Mouse (Mus musculus) intestine, embryonic 16.5 days (tissue): ENCODE data around the gene Nol4l. TPM values are rescaled to one million over a fixed set of nuclear protein-coding genes. Genes with fewer than 3 reads are reported as not detected.

Experiments used
- ATAC-seq: fragments of 200-750 bp; cut with Nextera tagmentation; 2 replicates; pipeline ENCODE4 v1.8.0; 2017; ENCODE audit warnings: moderate TSS enrichment, moderate library complexity
- H3K27ac ChIP-seq: fragments of 300-500 bp; sonication (generic); 2 replicates; pipeline ENCODE4 v1.5.1; 2014; ENCODE audit warnings: mild to moderate bottlenecking, low read length
- H3K27me3 ChIP-seq: fragments of 300-500 bp; sonication (generic); replicated peaks from 2 replicates; pipeline ENCODE4 v1.6.1; 2014; ENCODE audit warnings: low read length, control low read depth, mixed read lengths; ENCODE audit not compliant: control insufficient read depth, insufficient read depth
- H3K36me3 ChIP-seq: fragments of 300-500 bp; sonication (generic); 2 replicates; pipeline ENCODE4 v1.6.1; 2014; ENCODE audit warnings: low read length, control low read depth; ENCODE audit not compliant: control insufficient read depth, insufficient read depth
- H3K4me1 ChIP-seq: fragments of 300-500 bp; sonication (generic); 2 replicates; pipeline ENCODE4 v1.6.1; 2014; ENCODE audit warnings: low read length, control low read depth, mixed read lengths; ENCODE audit not compliant: control insufficient read depth, insufficient read depth
- H3K4me2 ChIP-seq: fragments of 300-500 bp; sonication (generic); 2 replicates; pipeline ENCODE4 v1.6.1; 2014; ENCODE audit warnings: low read depth, low read length, control low read depth
- H3K4me3 ChIP-seq: fragments of 300-500 bp; sonication (generic); 2 replicates; pipeline ENCODE4 v1.5.1; 2014; ENCODE audit warnings: mild to moderate bottlenecking, low read length
- H3K9ac ChIP-seq: fragments of 300-500 bp; sonication (generic); 2 replicates; pipeline ENCODE4 v1.6.1; 2014; ENCODE audit warnings: low read depth, low read length
- H3K9me3 ChIP-seq: fragments of 300-500 bp; sonication (generic); 2 replicates; pipeline ENCODE4 v1.6.1; 2016; ENCODE audit warnings: low read length, control low read depth; ENCODE audit not compliant: control insufficient read depth
- WGBS: fragments of 180-500 bp; shearing (Covaris S2); extraction: QIAGEN DNeasy Blood & Tissue Kit; methylation state at CpG from one replicate; pipeline ENCODE4 v1.1.7; 2014; 5-methylcytosine and 5-hydroxymethylcytosine counted together
- polyA plus RNA-seq: library from polyadenylated mRNA; unstranded; fragments of >200 nt; fragmentation: Nextera tagmentation; extraction: Ambion mirVana; gene quantifications from 2 replicates; pipeline ENCODE4 v1.2.1, GENCODE M21; 2015

The Nol4l gene
- polyA plus RNA-seq, 1 experiment from 2014 or later = 28.6 TPM

DNA sequence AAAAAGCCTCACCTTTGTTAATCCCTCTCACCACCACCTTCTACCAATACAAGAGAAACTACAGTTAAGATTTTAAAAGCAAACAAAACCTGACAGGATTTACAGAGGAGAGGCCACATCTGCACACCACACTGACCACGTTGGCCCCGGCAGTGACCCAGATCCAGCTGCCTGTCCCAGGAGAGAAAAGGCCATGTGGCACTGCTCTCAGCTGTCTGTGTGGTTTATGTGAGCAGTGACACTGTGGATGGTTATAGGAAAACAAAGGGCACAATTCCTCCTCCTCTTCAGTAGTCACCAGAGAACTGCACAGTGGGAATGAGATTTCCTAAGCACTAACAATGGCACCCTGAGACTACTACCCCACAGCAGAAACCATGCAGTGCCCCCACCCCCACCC lies 60.5 kb downstream of the Nol4l start:
- no peak overlapping the region for H3K9ac ChIP-seq
- H3K36me3 ChIP-seq = no peaks in the 10 kb centered on the region
- H3K4me2 ChIP-seq = no peak overlapping the region
- H3K4me3 ChIP-seq = no peak overlapping the region
- 39% methylated on average over 2 of the region's 2 CpGs for WGBS
- H3K27me3 ChIP-seq = no peaks in the 10 kb centered on the region
- peaks cover 7% of the 10 kb centered on the region for H3K4me1 ChIP-seq
- no peaks in the 10 kb centered on the region for H3K9me3 ChIP-seq
- no peak for ATAC-seq
- no peak overlapping the region for H3K27ac ChIP-seq

DNA sequence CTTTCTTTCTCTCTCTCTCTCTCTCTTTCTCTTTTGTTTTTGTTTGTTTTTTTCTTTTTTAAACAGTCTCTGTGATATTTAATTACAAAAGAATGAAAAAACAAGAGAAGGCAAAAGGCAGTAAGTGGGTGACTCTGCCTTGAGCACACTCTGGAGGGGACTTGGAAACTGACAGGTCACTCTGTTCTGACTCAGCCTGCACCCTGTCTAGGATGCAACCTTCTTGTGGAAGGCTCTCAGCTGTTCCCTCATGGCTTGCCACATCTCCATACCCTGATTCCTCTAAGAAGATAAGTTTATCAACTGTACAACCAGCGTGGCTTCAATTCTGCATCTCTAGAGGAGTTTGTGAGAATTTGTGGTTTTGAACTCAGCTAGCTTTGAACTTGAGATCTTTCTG lies 62.4 kb downstream of the Nol4l start:
- WGBS = 89% methylated on average over 1 of the region's 1 CpGs
- H3K9ac ChIP-seq = no peak overlapping the region
- H3K27ac ChIP-seq = no peak overlapping the region
- no peak overlapping the region for H3K4me2 ChIP-seq
- peaks cover 7% of the 10 kb centered on the region for H3K4me1 ChIP-seq
- H3K4me3 ChIP-seq = no peak overlapping the region
- no peaks in the 10 kb centered on the region for H3K9me3 ChIP-seq
- no peak for ATAC-seq
- H3K36me3 ChIP-seq = no peaks in the 10 kb centered on the region
- no peaks in the 10 kb centered on the region for H3K27me3 ChIP-seq

DNA sequence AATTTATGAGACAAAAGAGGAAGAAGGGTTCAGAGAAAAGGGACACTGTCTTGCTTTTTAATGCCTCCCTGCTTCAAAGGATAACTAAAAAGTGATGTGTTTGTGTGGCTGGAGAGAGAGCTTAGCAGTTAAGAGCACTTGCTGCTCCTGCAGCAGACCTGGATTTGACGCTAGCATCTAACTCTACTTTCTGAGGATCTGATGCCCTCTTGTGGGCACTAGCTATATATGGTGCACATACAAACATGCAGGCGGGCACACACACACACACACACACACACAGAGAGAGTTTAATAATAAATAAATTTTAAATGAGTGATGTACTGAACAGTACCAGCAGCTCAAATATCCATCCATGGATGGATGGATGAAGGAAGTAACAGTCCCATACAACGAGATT lies 66.5 kb downstream of the Nol4l start:
- ATAC-seq = no peak
- H3K27me3 ChIP-seq = no peaks in the 10 kb centered on the region
- 84% methylated on average over 3 of the region's 3 CpGs for WGBS
- H3K9ac ChIP-seq = no peak overlapping the region
- H3K4me2 ChIP-seq = no peak overlapping the region
- H3K4me1 ChIP-seq = peaks cover 6% of the 10 kb centered on the region; the same call in 1 of the 2 replicates
- no peak overlapping the region for H3K27ac ChIP-seq
- no peaks in the 10 kb centered on the region for H3K36me3 ChIP-seq
- H3K4me3 ChIP-seq = no peak overlapping the region
- no peaks in the 10 kb centered on the region for H3K9me3 ChIP-seq

DNA sequence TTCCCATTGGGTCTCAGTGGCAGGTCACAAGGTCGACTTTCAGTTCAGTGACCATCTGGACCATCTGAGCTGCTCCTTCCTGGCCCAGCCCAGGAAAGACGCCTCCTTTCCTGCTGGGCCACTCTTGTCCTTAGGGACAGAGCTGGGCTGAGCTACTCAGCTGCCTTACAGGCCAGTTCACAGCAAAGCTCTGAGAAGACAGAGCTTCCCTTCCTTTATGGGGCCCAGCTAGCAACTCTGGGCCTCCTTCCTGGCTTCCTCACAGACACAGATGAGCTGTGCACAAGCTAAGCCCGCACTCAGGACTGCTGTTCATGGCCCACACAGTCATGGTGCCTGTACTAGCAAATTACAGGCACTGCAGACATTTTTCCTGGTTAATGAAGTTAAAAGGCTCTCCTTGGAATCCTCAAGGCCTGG lies 71.7 kb downstream of the Nol4l start:
- H3K4me1 ChIP-seq = peaks cover 27% of the 10 kb centered on the region
- 0 out of 2 replicates have a peak, but pooled peaks have one; percentile 19 for ATAC-seq
- H3K27ac ChIP-seq = peak overlapping the region; percentile 43
- no peak overlapping the region for H3K4me3 ChIP-seq
- 40% methylated on average over 3 of the region's 3 CpGs for WGBS
- no peaks in the 10 kb centered on the region for H3K9me3 ChIP-seq
- H3K4me2 ChIP-seq = no peak overlapping the region
- H3K36me3 ChIP-seq = no peaks in the 10 kb centered on the region
- no peaks in the 10 kb centered on the region for H3K27me3 ChIP-seq
- peak overlapping the region; percentile 41; the same call in 1 of the 2 replicates for H3K9ac ChIP-seq

DNA sequence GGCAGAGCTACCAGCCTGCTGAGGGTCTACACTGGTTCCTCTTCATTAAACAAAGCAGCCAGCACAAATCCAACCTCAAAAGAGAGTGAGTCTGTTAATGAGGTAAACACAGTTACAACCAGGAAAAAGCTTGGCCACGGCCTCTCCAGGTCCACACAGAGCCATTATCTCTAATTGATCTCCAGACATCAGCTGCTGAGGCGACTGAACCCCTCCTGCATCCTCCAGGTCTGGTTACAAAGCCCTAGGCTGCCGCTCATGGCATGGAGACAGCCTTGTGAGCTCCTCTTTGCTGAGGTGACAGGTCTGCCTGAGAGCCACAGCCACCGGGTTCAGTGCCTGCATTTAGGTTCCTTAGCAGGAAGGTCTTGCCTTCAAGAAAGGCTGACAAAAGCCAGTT lies 72.3 kb downstream of the Nol4l start:
- no peak overlapping the region for H3K4me2 ChIP-seq
- no peak overlapping the region for H3K4me3 ChIP-seq
- no peak for ATAC-seq
- WGBS = 33% methylated on average over 4 of the region's 4 CpGs
- H3K4me1 ChIP-seq = peaks cover 27% of the 10 kb centered on the region
- H3K27me3 ChIP-seq = no peaks in the 10 kb centered on the region
- peak overlapping the region; percentile 43 for H3K27ac ChIP-seq
- no peak overlapping the region for H3K9ac ChIP-seq
- no peaks in the 10 kb centered on the region for H3K9me3 ChIP-seq
- H3K36me3 ChIP-seq = no peaks in the 10 kb centered on the region

DNA sequence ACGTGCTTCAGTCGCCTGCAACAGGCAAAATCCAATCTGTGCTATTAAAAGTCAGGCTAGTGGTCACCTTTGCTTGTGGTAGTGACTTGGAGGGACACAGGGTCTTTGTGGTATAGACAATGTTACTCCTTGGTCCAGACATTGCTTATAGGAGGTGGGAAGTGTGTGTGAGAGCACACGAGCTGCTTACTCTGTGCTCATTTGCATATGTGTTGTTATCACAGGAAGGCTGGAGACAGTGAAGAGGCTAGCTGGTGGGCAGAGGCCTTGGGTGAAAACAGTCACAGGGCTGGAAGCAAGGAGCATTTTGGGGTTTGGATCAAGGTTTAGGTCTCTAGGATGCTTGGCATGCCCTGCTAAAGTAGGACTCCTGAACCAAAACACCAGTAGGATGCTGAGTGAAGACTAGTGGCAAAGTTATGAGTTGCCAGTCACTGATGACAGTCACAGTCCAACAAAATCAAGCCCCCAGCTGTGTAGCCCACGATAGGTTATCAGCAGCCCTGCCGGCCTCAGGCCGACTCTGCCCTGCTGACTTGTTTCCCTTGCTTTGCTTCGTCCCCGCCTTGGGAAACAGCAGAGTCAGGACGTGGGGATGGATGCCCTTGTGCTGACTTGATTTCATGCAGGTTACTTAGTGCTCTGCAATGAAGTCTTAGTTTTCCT lies 74.8 kb downstream of the Nol4l start:
- no peak for ATAC-seq
- WGBS = 68% methylated on average over 9 of the region's 9 CpGs
- H3K9ac ChIP-seq = no peak overlapping the region

DNA sequence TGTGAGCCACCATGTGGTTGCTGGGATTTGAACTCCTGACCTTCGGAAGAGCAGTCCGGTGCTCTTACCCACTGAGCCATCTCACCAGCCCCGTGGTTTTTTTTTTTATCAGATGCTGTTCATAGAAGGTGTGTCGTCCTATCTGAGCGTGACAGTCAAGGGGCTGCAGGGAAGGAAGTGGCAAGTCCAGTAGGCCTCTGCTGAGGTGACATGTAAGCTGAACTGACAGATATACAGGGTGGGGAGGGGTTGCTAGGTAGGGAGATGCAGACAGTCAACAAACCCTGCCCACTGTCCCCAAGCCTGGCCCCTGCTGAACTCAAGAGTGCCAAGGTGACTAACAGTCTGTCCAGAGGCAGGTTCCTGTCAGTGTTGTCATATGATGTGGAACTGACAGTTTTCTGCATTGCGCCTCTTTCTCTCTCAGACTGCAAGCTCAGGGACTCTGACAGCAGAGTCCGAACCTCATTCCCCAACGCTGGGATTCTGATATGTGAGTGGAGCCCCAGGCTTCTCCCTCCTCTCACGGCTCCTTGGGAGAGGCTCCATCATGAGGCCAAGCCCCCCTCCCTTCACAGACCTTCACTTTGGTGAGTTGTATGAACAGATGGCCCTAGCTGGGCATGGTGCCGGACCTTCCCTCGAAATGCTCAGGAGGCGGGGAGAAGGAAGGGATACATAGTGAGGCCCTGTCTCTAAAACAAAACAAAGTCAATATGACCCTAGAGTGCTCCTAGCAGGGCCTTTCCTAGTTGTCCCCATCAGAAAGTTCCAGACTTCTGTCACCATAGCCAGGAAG lies 75.6 kb downstream of the Nol4l start:
- Histone ChIP-seq H3K27me3 (no peaks in the 10 kb centered on the region), H3K27ac (peak overlapping the region; percentile 61), H3K4me2 (no peak overlapping the region), H3K9ac (no peak overlapping the region), H3K4me3 (no peak overlapping the region), H3K9me3 (no peaks in the 10 kb centered on the region), H3K36me3 (no peaks in the 10 kb centered on the region), H3K4me1 (peaks cover 27% of the 10 kb centered on the region)
- WGBS = 58% methylated on average over 12 of the region's 12 CpGs
- peak; percentile 88 for ATAC-seq

More for the DNA sequence above, 74.8 kb downstream of the Nol4l start:
- no peak overlapping the region for H3K27ac ChIP-seq
- H3K27me3 ChIP-seq = no peaks in the 10 kb centered on the region
- no peaks in the 10 kb centered on the region for H3K36me3 ChIP-seq
- no peak overlapping the region for H3K4me2 ChIP-seq
- H3K4me1 ChIP-seq = peaks cover 27% of the 10 kb centered on the region
- H3K4me3 ChIP-seq = no peak overlapping the region
- H3K9me3 ChIP-seq = no peaks in the 10 kb centered on the region

DNA sequence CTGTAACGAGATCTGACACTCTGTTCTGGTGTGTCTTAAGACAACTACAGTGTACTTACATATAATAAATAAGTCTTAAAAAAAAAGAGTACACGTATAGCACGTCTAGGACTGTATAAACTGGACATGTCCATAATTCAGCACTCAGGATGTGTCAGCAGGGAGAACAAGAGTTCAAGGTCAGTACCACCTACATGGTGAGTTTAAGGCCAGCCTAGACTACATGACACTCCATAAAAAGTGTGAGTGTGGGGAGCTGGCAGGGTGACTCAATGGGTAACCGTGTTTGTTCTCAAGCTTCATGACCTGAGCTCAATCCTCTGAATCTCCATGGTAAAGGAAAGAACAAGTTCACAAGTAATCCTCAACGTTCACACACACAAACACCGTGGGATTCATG lies 81.3 kb downstream of the Nol4l start:
- no peak for ATAC-seq
- Histone ChIP-seq H3K9me3 (no peaks in the 10 kb centered on the region), H3K9ac (no peak overlapping the region), H3K27me3 (no peaks in the 10 kb centered on the region), H3K36me3 (no peaks in the 10 kb centered on the region), H3K4me1 (peaks cover 10% of the 10 kb centered on the region), H3K4me3 (no peak overlapping the region), H3K4me2 (no peak overlapping the region), H3K27ac (no peak overlapping the region)
- WGBS = 74% methylated on average over 6 of the region's 6 CpGs

DNA sequence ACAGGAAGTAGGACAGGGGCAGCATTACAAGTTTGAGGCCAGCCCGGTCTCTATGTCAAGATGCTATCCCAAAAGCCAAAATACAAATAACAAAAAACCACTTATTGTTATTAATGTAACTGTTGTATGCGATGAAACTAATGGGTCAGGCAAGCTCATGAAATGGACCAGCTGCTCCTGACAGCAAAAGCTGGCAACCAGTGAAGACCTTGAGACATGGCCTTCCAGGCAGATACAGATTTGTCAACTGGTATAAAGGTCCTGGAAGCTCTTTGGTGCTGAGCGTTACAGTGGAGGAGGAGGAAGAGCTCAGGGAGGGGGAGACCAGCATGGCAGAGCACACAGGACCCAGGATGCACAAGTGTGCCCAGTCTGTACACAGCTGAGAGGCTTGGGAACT lies 82.1 kb downstream of the Nol4l start:
- H3K4me1 ChIP-seq = peaks cover 13% of the 10 kb centered on the region
- H3K27me3 ChIP-seq = no peaks in the 10 kb centered on the region
- H3K4me2 ChIP-seq = no peak overlapping the region
- 66% methylated on average over 3 of the region's 3 CpGs for WGBS
- H3K9ac ChIP-seq = no peak overlapping the region
- no peak overlapping the region for H3K4me3 ChIP-seq
- H3K27ac ChIP-seq = no peak overlapping the region
- no peak for ATAC-seq
- H3K9me3 ChIP-seq = no peaks in the 10 kb centered on the region
- no peaks in the 10 kb centered on the region for H3K36me3 ChIP-seq
